Mouse (Mus musculus): ENCODE measurements at regions not wholly inside any gene's neighbourhood (a gene's known extent, or its start where the extent isn't known, plus 50 kb on each side); places are given as distances from the start of the nearest gene placed in this dataset.

GRCm38 (mm10) chr19:21160946-21161345 is 111.1 kb upstream of the Zfand5 start:
- no peak for TF ChIP-seq CTCF (IDR thresholded peaks at IDR 0.05)
- TF ChIP-seq POLR2A (IDR thresholded peaks at IDR 0.05; ENCODE audit: insufficient read depth, low read depth, low read length), result no peak
- no peak for TF ChIP-seq EP300 (IDR thresholded peaks at IDR 0.05; ENCODE audit: insufficient read depth, low read depth, low read length)

Measured in heart, adult 2 months (tissue).